Mouse (Mus musculus) layer of hippocampus, postnatal 14 days (tissue): Measurements from ENCODE around the gene Fbf1. TPM values are rescaled to one million over a fixed set of nuclear protein-coding genes. Genes with fewer than 3 reads are reported as not detected.

Source experiments
- DNase-seq, 2 experiments: peaks; one replicate each; pipeline ENCODE4 v3.0.0; 2021 to 2022; ENCODE audit warnings: low spot score in 2 of 2, mixed read lengths in 1 of 2
- total RNA-seq, 2 experiments: library from RNA; stranded (reverse); gene quantifications; 2 replicates each; pipeline ENCODE4 v1.2.3; 2021

Fbf1 gene
- total RNA-seq, 2 experiments from 2014 or later, result 87.9 to 102 TPM

DNA sequence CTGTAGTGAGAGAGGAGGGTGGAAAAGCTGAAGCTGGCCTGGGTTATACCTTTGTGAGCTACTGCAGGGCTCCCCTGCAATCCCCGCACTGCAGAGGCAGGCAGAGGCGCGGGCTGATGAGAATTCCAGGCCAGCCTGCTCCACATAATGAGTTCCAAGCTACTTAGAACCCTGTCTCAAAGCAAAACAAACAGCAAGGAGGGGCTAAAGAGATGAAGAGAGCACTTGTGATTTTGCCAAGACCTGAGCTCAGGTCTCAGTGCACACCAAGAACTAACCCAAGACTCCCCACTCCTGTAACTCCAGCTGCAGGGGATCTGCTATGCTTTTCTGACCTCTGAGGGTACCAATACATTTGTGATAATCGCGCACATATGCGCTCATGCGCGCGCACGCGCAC is 18.4 kb upstream of the Fbf1 start:
- DNase-seq, result no peak

DNA sequence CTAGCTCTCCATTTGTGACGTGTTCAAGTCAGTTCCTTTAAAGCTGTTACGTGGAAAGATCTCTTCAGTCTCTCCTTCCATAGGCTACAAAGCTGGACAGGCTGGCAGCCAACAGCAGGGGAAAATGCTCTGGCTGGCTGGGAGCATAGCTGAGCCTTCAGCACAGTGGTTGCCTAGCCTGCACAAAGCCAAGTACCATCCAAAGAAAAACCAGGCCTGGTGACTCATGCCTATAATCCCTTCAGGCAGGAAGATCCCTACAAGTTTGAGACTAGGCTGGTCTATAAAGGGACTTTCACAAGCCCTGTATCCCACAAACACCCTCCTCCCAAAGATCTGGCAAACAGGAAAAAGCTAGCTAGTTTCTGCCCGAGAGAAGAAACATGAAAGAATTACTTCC is 17.9 kb upstream of the Fbf1 start:
- no peak for DNase-seq

DNA sequence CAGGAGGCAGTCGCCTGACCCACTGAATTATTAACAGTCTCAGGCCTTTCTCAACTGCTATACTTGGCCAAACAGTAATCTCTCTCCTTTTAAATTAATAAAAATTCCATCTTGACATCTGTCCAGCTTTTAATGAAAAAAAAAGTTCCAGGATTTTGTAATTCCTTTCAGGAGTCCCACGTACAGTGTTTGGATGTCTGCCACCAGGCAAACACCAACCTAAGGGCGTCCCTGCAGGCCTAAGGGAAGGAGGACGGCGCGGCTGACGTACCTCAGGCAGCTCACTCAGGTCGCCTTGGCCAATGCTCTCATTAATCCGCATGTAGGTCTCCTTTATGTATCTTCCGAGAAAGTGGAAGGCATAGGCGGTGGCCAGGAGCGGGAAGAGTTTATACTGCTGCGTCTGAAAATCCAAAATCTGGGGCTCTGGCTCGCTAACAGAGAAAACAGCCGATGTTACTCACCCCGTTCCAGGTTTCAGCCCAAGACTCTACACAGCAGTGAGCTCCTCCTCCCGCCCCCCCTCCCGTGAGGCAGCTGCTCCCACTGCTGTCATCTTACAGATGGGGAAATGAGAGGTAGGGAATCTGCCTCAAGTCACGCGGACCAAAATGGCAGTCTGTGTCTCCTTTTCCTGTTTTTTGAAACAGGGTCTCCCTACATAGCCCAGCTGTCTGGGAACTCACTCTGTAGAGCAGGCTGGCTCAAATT is 10.6 kb upstream of the Fbf1 start:
- no peak for DNase-seq

DNA sequence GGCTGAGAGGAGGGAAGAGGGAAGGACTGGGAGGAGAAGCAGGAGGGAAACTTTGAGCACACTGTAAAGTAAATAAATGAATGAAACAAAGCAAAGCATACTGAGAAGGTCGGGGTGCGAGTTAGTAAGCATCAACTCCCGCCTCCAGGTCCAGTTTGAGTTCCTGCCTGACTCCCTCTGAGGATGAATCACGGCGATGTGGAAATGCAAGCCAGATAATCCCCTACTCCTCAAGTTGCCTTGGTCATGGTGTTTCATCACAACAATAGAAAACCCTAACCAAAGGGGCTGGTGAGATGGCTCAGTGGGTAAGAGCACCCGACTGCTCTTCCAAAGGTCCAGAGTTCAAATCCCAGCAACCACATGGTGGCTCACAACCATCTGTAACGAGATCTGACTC is 8.0 kb upstream of the Fbf1 start:
- no peak for DNase-seq

DNA sequence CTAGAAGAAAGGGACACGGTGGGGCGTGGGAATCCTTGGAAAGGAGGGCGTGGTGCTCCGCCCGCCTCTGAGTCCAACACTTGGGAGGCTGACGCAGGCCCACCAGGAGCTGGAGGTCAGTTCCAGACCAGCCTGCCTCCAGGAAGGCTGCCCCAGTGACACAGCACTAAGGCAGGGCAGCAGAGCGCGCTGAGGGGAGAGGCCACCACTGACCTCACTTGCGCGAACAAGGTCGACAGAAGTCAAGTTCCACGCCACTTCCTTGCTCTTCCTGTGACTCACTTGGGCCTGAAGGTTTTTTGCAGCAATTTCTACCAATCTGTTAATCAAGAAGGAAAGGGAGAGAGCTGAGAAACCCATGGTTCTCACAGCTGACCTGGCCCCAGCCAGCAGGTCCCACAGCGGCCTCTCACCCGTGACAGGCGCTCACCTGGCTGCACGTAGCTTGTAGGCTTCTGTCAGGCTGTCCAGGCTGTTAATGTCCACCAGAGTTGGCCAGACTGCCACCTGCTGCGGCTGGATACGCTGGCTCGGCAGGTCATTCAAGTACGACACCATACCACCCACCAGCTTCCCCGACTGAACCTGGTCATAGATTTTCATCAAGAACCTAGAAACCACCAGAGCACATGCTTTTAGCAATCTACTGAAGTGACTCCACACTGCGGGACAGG is 6.9 kb upstream of the Fbf1 start:
- DNase-seq, result no peak

DNA sequence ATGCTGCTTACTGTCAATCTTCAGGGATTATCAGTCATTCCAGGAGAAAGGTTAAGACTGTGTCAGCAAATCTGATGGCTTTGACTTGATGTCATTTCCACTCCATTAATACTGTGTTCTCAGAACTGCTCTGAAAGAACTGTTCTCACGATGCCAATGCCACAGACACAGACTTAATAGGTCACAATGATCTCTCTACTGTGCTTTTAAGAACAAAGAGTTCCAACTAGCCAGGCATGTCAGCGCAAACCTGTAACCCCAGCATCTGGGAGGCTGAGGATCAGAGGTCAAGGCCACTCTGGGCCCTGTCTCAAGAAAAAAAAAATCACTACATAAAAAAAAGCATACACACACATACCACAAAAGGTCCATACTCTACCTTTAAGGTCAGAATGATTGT is 4.0 kb upstream of the Fbf1 start:
- no peak for DNase-seq

DNA sequence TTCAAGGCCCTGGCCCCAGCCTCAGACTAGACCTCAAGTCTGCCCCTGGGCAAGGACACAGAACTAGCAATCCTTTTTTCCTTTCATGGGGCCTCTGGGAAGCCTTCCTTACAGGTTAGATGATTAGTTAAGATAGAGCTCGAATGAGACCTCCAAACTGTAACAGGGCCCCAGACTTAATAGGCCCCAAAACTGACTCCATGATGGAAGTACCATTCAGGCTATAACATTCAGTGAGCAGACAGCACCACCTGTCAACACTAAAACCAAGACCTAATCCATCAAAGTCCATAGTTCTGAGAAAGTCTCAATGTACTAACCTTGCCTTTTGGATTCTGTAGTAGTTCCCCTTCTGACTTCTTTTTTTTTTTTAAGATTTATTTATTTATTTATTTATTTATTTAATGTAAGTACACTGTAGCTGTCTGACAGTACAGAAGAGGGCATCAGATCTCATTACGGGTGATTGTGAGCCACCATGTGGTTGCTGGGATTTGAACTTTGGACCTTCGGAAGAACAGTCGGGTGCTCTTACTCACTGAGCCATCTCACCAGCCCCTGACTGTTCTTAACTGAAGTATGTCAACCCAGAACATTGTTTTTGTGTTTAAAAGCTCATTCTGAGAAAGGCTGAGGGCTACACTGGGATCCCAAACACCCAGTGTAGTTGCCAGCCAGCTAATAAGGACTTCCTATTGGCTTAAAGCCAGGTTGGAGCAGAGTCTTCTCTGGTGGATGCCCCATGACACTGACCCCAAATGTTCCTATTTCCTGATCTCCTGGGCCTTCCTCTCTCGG is 2.2 kb upstream of the Fbf1 start:
- no peak for DNase-seq

DNA sequence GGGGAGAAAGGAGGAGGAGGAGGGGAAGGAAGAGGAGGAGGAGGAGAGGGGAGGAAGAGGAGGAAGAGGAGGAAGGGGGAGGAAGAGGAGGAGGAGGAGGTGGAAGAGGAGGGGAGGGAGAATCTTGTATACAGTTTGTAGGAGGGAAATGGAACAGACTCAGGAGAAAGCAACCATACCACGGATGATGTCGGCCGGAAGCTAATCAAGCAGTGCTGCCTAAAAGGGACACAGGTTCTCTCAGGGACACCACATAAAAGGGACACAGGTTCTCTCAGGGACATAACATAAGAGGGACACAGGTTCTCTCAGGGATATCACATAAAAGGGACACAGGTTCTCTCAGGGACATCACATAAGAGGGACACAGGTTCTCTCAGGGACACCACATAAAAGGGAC is 1.2 kb upstream of the Fbf1 start:
- no peak for DNase-seq

DNA sequence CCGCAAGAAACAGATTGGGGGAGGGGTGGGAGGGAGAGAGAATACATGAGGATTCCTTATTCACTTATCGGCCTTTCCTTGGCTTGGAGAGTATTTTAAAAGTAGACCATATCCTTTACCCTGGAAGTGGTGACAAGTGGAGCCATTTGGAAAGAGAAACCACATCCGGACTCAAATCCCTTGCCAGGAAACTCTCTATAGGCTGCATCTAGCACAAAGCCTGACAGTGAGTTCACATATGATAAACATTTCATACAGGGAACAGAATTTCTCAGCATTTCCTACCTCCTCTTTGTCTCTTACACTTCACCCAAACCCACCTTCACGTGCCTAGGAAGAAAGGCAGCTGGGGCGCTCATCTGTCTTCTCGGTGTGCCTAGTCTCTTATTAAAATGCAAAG is 734 bp downstream of the Fbf1 start:
- DNase-seq, result no peak

DNA sequence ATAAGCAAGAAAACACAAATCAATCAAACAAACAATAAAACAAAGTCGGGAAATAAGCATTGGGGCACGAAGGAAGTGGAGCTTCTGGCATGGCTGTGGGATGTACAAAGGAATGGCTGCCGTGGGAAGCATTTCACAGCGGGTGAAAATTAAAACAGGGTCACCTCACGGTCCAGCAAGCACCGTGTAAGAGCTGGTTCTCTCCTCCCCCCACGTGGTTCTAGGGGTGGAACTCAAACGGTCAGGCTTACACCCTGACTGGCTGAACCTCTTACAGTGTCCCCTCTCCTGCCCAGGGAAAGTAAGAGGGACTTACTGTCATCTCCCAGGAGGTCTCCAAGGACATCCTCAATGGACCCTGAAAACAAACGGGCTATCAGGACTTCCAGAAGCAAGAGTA is 5.0 kb downstream of the Fbf1 start:
- DNase-seq, result no peak

DNA sequence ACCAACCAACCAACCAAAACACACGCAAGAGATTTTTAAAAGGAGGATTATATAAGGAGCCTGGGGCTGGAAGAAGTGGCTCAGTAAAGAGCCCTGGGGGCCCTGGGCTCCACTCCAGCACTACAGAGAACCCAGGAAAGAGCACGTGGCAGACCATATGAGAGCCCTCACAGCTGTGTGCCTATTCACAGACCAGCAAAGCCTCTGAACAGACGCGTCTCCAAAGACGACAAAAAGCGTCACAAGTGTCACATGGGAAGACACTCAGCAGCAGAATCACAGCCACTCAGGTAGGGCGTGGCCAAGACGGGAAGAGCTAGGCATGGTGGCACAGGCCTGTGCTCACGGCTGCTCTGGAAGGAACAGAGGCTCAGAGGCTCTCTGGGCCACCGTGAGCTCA is 5.8 kb downstream of the Fbf1 start:
- DNase-seq, result peak in 1 of 2 experiments; percentile 53

DNA sequence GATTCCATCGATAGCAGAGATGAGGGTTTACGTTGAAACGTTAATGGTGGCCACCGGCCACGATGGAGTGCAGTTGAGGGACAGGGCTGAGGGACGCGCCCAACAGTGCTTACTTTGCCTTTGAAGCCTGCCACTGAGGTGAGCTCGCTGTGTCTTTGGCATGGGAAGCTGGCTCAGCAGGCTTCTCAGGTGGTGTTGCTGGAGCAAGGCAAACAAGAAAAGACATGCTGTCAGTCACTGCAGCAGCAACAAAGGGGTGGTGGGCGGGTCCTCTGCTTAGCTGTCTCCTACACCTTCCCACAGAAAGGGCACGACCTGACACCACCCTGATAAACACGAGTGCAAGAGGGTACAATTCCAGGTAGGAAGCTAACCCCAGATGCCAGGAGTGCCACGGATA is 6.7 kb downstream of the Fbf1 start:
- no peak for DNase-seq

DNA sequence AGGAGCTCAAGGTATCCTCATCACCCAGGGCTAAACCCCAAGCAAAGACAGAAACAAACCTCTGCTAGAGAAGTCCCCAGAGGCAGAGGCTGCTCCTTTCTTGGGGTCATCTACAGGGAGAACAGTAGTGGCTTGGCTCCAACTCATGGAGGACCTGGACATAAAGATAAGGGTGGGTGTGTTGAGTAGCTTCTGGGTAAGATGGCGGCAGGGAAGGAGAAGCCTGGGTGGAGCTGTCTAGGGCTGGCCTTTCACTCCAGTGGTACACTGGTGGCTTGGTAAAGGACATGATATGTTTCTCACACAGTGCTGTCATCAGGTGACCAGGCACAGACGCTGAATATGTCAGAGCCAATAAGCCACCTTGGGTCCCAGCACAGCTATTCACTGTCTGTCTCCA is 17.0 kb downstream of the Fbf1 start:
- DNase-seq, result no peak

DNA sequence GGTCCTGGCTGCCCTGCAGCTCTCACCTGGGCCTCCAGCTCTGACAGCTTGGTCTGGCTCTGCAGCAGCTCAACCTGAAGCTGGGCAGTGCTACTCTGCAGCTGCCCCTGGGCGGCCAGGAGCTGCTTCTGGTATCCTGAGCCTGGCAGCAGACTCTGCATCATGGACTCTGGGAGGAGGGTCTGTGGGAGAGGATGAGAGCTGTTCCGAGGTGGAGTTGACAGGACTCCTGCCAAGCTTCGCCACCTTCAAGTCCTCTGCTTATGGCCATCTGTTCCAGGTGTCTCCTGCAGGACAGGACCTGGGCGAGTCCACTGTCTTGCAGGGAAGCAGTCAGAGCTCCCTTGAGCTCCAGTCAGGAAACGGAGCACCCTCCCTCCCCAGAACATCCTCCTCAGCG is 18.6 kb downstream of the Fbf1 start:
- DNase-seq, result no peak

DNA sequence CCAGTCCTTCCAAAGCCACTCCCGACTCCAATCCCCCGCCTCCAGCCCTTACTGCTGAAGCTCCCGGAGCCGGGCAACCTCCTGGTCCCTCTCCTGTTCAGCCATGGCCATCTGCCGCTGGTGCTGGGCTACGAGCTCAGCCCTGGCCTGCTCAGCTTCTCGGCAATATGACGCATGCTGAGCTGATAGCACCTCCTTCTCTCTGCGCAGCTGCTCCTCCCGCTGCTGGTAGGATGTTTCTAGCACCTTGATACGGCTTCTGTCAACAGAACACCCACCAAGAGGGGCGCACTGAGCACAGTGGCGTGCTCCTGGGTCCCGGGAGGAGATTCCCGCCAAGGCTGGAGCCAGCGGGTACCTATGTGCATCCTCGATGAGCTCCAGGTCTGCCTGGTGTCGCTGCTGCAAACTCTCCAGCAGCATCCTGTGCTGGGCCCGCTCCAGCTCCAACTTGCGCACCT is 19.2 kb downstream of the Fbf1 start:
- DNase-seq, result no peak

DNA sequence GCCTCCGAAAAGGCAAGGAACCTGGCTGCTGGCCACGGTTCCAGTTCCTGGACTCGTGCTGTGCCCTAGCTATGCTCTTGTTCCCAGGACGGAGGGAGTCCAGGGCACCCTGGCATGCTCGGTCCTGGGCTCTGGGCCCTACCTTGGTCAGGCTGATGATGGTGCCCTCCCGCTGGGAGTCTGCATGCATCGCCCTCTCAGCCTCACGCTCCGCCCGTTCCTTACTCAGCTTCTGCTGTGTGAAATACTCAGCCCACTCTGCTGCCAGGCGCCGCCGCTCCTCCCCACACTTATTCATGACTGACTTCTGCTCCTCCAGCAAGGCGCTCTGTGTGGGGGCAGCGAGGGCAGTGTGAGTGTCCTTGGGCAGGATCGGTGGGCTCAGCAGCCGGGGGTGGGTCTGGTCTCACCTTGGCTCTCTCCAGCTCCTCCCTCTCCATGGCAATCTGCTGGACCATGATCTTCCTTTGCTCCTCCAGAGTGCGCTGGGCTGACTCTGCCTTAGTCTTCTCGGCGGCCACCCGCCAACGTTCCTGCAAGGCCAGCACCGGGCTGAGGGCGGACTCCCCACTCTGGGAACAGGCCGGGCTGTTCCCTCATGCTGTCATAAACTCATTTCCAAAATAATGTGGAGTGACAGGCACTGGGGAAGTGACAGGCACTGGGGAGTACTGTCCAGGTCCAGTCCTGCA is 21.5 kb downstream of the Fbf1 start:
- peak; percentile 64 to 66 for DNase-seq

DNA sequence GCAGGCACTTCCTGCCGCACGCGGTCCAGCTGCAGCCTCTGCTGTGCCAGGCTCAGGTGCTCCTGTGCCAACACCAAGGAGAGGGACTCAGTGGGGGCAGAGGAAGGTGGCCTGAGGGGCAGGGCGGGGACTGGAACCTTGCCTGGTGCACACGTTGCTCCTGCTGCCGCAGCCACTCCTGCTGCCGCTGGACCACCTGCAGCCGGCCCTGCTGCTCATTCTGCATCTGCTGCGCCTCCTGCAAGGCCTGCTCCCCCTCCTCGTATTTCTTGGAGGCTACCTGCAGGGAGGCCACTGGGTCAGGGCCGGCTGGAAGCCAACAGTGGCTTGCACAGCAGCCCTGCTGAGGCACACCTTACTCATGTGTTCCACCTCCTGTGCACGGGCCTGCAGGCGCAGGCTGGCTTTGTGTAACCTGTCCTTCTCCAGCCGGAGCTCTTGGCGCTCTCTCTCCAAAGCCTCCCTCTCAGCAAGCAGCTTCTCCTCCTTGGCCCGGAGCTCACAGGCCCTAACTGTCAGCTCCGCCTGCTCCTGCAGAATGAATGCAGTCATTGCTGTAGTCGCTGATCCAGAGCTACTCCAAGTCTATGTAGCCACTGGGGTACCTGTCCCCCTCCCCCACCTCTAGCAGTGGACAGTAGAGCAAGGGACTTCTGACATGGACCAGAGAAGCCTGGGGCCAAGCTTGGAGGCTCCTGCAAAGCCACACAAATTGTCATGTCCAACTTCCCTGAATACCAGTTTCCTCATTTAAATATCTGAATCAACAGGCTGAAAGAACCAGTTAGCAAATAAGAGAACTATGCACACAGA is 22.3 kb downstream of the Fbf1 start:
- no peak for DNase-seq

DNA sequence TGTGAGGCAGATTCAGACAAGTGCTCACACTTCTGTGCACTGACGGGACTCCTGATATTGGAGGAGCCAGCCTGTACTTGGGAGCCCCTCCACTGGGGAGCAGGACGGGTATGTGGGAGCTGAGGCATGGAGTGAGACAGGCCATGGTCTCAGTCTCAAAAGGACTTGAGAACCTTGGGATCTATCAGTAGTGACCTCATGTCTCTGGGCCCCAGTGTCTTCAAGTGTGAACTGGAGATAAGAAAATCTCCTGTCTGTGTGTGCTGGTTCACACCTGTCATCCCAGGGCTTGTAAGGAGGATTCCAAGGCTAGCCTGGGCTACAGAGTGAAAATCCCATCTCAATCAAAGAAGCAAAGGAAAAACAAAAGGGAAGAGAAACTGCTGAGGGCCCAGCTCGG is 24.5 kb downstream of the Fbf1 start:
- no peak for DNase-seq

DNA sequence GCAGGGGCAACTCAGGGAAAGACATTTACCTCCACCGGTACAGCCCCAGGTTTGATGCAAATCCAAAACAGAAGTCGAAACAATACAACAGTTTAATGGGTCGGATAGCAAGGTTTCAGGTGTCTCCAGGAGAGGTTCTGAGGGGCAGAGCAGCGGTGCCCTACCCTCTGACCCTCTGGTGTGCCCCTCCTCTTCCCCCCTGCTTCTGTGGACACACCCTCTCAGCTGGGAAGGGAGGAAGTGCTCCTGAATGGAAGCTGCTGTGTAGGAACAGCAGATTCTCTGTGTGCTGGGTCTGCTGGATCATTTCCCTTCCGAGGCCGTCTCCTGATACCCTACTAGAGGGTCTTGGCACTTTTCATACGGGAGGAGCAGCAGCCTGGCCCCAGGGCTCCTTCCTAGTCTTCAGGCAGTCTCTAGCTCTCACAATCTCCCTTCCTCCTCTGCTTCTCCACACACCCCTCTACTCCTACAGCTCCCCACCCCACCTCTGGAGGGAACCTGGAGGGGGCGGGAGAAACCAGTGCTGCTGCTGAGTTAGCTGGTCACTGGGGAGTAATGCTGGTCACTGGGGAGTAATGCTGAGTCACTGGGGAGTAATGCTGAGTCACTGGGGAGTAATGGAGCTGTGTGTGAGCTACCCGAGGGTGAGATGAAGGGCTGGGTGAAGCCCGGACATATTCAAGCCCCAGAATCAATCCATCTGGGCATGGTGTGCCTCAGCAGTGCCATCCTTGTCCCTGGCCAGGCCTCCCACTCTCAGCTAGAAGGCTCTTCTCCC is 25.6 kb downstream of the Fbf1 start:
- no peak for DNase-seq
